Mouse (Mus musculus) gastrocnemius, postnatal 25 days (tissue): Measurements from ENCODE around the gene Smpd3. TPM values are rescaled to one million over a fixed set of nuclear protein-coding genes. Genes with fewer than 3 reads are reported as not detected.

Experiments used
- DNase-seq: peaks from one replicate; pipeline ENCODE4 v3.0.0; 2022
- total RNA-seq, 2 experiments: library from RNA; stranded (reverse); gene quantifications; 1 replicate in 1 of 2; 2 replicates in 1 of 2; pipeline ENCODE4 v1.2.3; 2021

Gene Smpd3
- total RNA-seq, 2 experiments from 2014 or later: 0.84 to 1.1 TPM

- peak; percentile 31 for DNase-seq
Measured at GRCm38 (mm10) chr8:106292484-106293396, 45.0 kb downstream of the Smpd3 start.

- no peak for DNase-seq
Measured at GRCm38 (mm10) chr8:106289464-106289863, 48.3 kb downstream of the Smpd3 start.

GRCm38 (mm10) chr8:106288732-106289131 lies 49.1 kb downstream of the Smpd3 start:
- no peak for DNase-seq

- DNase-seq: no peak
Measured at GRCm38 (mm10) chr8:106287445-106287844, 50.3 kb downstream of the Smpd3 start.

- DNase-seq: no peak
Measured at GRCm38 (mm10) chr8:106280844-106281243, 56.9 kb downstream of the Smpd3 start.

- no peak for DNase-seq
Measured at GRCm38 (mm10) chr8:106280154-106280553, 57.6 kb downstream of the Smpd3 start.

GRCm38 (mm10) chr8:106278367-106279042 lies 59.3 kb downstream of the Smpd3 start:
- no peak for DNase-seq

GRCm38 (mm10) chr8:106276709-106277317 lies 61.0 kb downstream of the Smpd3 start:
- DNase-seq: no peak

- DNase-seq: no peak
Measured at GRCm38 (mm10) chr8:106273468-106273867, 64.3 kb downstream of the Smpd3 start.

GRCm38 (mm10) chr8:106271378-106271777 lies 66.4 kb downstream of the Smpd3 start:
- no peak for DNase-seq

- no peak for DNase-seq
Measured at GRCm38 (mm10) chr8:106270804-106271203, 67.0 kb downstream of the Smpd3 start.

GRCm38 (mm10) chr8:106268710-106269346 lies 69.0 kb downstream of the Smpd3 start:
- DNase-seq: no peak

GRCm38 (mm10) chr8:106265398-106265797 lies 72.4 kb downstream of the Smpd3 start:
- no peak for DNase-seq

GRCm38 (mm10) chr8:106263928-106264327 lies 73.9 kb downstream of the Smpd3 start:
- no peak for DNase-seq

GRCm38 (mm10) chr8:106262343-106262742 lies 75.4 kb downstream of the Smpd3 start:
- DNase-seq: peak; percentile 33

GRCm38 (mm10) chr8:106260894-106261293 lies 76.9 kb downstream of the Smpd3 start:
- DNase-seq: no peak

GRCm38 (mm10) chr8:106259579-106260255 lies 78.1 kb downstream of the Smpd3 start:
- no peak for DNase-seq

GRCm38 (mm10) chr8:106258169-106258568 lies 79.6 kb downstream of the Smpd3 start:
- no peak for DNase-seq

GRCm38 (mm10) chr8:106250186-106250585 lies 87.6 kb downstream of the Smpd3 start:
- DNase-seq: no peak

GRCm38 (mm10) chr8:106237106-106237505 lies 100.7 kb downstream of the Smpd3 start:
- DNase-seq: no peak

- no peak for DNase-seq
Measured at GRCm38 (mm10) chr8:106234567-106235261, 103.1 kb downstream of the Smpd3 start.
